ENCODE assay signal across 14 mouse cellular contexts in genomic region chr10:14333344-14333743, GRCm38 (mm10).
DNase-seq lines count a peak whose midpoint lies in the region; ATAC-seq and TF ChIP-seq lines count a peak whose summit lies in the region.
"Had no signal": no experiment of that assay in that cellular context is flagged by ENCODE, and none has a peak within 500 bp of the region (broad histone marks: within the 10 kb centered on the region; RNA-seq: fewer than 3 reads in every experiment).

No protein-coding gene starts in this region.

- no peak for TF ChIP-seq CTCF in layer of hippocampus, adult 2 months (conservative IDR thresholded peaks at IDR 0.05)

- H3K4me1 ChIP-seq in embryonic facial prominence, embryonic 13.5 days = peaks cover 14% of the 10 kb centered on the region
- no peaks in the 10 kb centered on the region for H3K4me1 ChIP-seq in embryonic facial prominence, embryonic 10.5 days
- H3K4me1 ChIP-seq in hindbrain, embryonic 15.5 days (replicated peaks) = peaks cover 16% of the 10 kb centered on the region
- H3K4me1 ChIP-seq in neural tube, embryonic 15.5 days = peaks cover 18% of the 10 kb centered on the region
- H3K4me1 ChIP-seq: heart, embryonic 10.5 days had no signal

- ATAC-seq in embryonic facial prominence, embryonic 13.5 days (ENCODE audit: insufficient number of reproducible peaks, insufficient read depth, low FRiP score, low TSS enrichment, low read depth) = no peak
- peak; percentile 42 for ATAC-seq in hindbrain, embryonic 15.5 days (ENCODE audit: low FRiP score, low read depth)
- peak; percentile 64; the same call in 1 of the 2 replicates for ATAC-seq in neural tube, embryonic 15.5 days (ENCODE audit: low FRiP score)
- ATAC-seq: intestine, embryonic 16.5 days had no signal

- no peak for DNase-seq in embryonic facial prominence, embryonic 10.5 days (ENCODE audit: low spot score)
- DNase-seq in layer of hippocampus, adult 2 months (ENCODE audit: low spot score in 2 of 2) = no peak
- no peak for DNase-seq in layer of hippocampus, postnatal 25 days (ENCODE audit: extremely low spot score in 1 of 2, low spot score in 1 of 2)
- no peak for DNase-seq in adrenal gland, postnatal 14 days
- no peak for DNase-seq in thymus, postnatal 14 days
- DNase-seq: adrenal gland, postnatal 25 days; gastrocnemius, postnatal 10 days; heart, postnatal 14 days; lung, embryonic 14.5 days had no signal

- H3K4me3 ChIP-seq in embryonic facial prominence, embryonic 13.5 days = no peak overlapping the region
- no peak overlapping the region for H3K4me3 ChIP-seq in embryonic facial prominence, embryonic 10.5 days
- no peak overlapping the region for H3K4me3 ChIP-seq in layer of hippocampus, adult 2 months
- no peak overlapping the region for H3K4me3 ChIP-seq in hindbrain, embryonic 15.5 days
- no peak overlapping the region for H3K4me3 ChIP-seq in neural tube, embryonic 15.5 days (replicated peaks)
- H3K4me3 ChIP-seq: heart, embryonic 10.5 days had no signal

- H3K36me3 ChIP-seq in embryonic facial prominence, embryonic 13.5 days = no peaks in the 10 kb centered on the region
- H3K36me3 ChIP-seq in embryonic facial prominence, embryonic 10.5 days (replicated peaks) = no peaks in the 10 kb centered on the region
- no peaks in the 10 kb centered on the region for H3K36me3 ChIP-seq in hindbrain, embryonic 15.5 days
- no peaks in the 10 kb centered on the region for H3K36me3 ChIP-seq in neural tube, embryonic 15.5 days
- H3K36me3 ChIP-seq: heart, embryonic 10.5 days had no signal

- 51% methylated on average over 4 of the region's 4 CpGs for WGBS in embryonic facial prominence, embryonic 13.5 days
- WGBS in embryonic facial prominence, embryonic 10.5 days = 70% methylated on average over 4 of the region's 4 CpGs
- 29% methylated on average over 4 of the region's 4 CpGs for WGBS in hindbrain, embryonic 15.5 days
- 24% methylated on average over 4 of the region's 4 CpGs for WGBS in neural tube, embryonic 15.5 days

- no peaks in the 10 kb centered on the region for H3K27me3 ChIP-seq in embryonic facial prominence, embryonic 13.5 days
- no peaks in the 10 kb centered on the region for H3K27me3 ChIP-seq in embryonic facial prominence, embryonic 10.5 days (replicated peaks; ENCODE audit: low read depth, poor library complexity, severe bottlenecking)
- no peaks in the 10 kb centered on the region for H3K27me3 ChIP-seq in hindbrain, embryonic 15.5 days
- no peaks in the 10 kb centered on the region for H3K27me3 ChIP-seq in neural tube, embryonic 15.5 days (replicated peaks)

- no peaks in the 10 kb centered on the region for H3K9me3 ChIP-seq in embryonic facial prominence, embryonic 13.5 days
- no peaks in the 10 kb centered on the region for H3K9me3 ChIP-seq in embryonic facial prominence, embryonic 10.5 days
- no peaks in the 10 kb centered on the region for H3K9me3 ChIP-seq in hindbrain, embryonic 15.5 days
- H3K9me3 ChIP-seq in neural tube, embryonic 15.5 days (replicated peaks) = no peaks in the 10 kb centered on the region
- H3K9me3 ChIP-seq: heart, embryonic 10.5 days had no signal

- H3K9ac ChIP-seq in embryonic facial prominence, embryonic 13.5 days = no peak overlapping the region
- no peak overlapping the region for H3K9ac ChIP-seq in hindbrain, embryonic 15.5 days
- no peak overlapping the region for H3K9ac ChIP-seq in neural tube, embryonic 15.5 days (replicated peaks)
- H3K9ac ChIP-seq: lung, embryonic 14.5 days had no signal

- H3K27ac ChIP-seq in embryonic facial prominence, embryonic 13.5 days = peak overlapping the region; percentile 39; the same call in 1 of the 2 replicates
- no peak overlapping the region for H3K27ac ChIP-seq in embryonic facial prominence, embryonic 10.5 days (replicated peaks)
- 0 out of 2 replicates have a peak overlapping the region, but pooled peaks have one; percentile 65 for H3K27ac ChIP-seq in layer of hippocampus, adult 2 months
- peak overlapping the region; percentile 12; the same call in 1 of the 2 replicates for H3K27ac ChIP-seq in hindbrain, embryonic 15.5 days (replicated peaks)
- H3K27ac ChIP-seq in neural tube, embryonic 15.5 days (replicated peaks) = peak overlapping the region; percentile 58
- H3K27ac ChIP-seq: heart, embryonic 10.5 days had no signal

- no peak overlapping the region for H3K4me2 ChIP-seq in embryonic facial prominence, embryonic 13.5 days
- H3K4me2 ChIP-seq in hindbrain, embryonic 15.5 days = no peak overlapping the region
- no peak overlapping the region for H3K4me2 ChIP-seq in neural tube, embryonic 15.5 days
- H3K4me2 ChIP-seq: lung, embryonic 14.5 days had no signal
